ENCODE assay signal across 10 mouse cellular contexts in genomic region chr10:19960831-19961380, GRCm38 (mm10).
"Had no signal": no experiment of that assay in that cellular context is flagged by ENCODE, and none has a peak within 500 bp of the region (broad histone marks: within the 10 kb centered on the region; RNA-seq: fewer than 3 reads in every experiment).

No protein-coding gene starts in this region.

- H3K9ac ChIP-seq: kidney, embryonic 15.5 days; limb, embryonic 12.5 days; liver, embryonic 13.5 days; liver, postnatal 0 days; midbrain, embryonic 15.5 days; neural tube, embryonic 12.5 days had no signal

- DNase-seq: kidney, postnatal 14 days; liver; liver, embryonic 13.5 days; liver, postnatal 0 days had no signal

- H3K27me3 ChIP-seq: kidney, embryonic 15.5 days; limb, embryonic 12.5 days; liver, embryonic 13.5 days; midbrain, embryonic 15.5 days; neural tube, embryonic 12.5 days had no signal

- H3K36me3 ChIP-seq: kidney, embryonic 15.5 days; limb, embryonic 12.5 days; liver, embryonic 13.5 days; midbrain, embryonic 15.5 days; neural tube, embryonic 12.5 days had no signal

- ATAC-seq: liver, postnatal 0 days; midbrain, embryonic 15.5 days had no signal

- H3K4me2 ChIP-seq: kidney, embryonic 15.5 days; limb, embryonic 12.5 days; liver, embryonic 13.5 days; midbrain, embryonic 15.5 days; neural tube, embryonic 12.5 days had no signal

- H3K4me3 ChIP-seq: kidney, embryonic 15.5 days; left cerebral cortex, adult 2 months; limb, embryonic 12.5 days; liver, embryonic 13.5 days; midbrain, embryonic 15.5 days; neural tube, embryonic 12.5 days had no signal

- H3K9me3 ChIP-seq: kidney, embryonic 15.5 days; limb, embryonic 12.5 days; liver, embryonic 13.5 days; midbrain, embryonic 15.5 days; neural tube, embryonic 12.5 days had no signal

- H3K27ac ChIP-seq: kidney, embryonic 15.5 days; left cerebral cortex, adult 2 months; limb, embryonic 12.5 days; liver, embryonic 13.5 days; midbrain, embryonic 15.5 days; neural tube, embryonic 12.5 days; stomach, postnatal 0 days had no signal

- H3K4me1 ChIP-seq: midbrain, embryonic 15.5 days; neural tube, embryonic 12.5 days had no signal
